Mouse (Mus musculus) intestine, embryonic 15.5 days (tissue): ENCODE data around the gene Scamp5. TPM values are rescaled to one million over a fixed set of nuclear protein-coding genes. Genes with fewer than 3 reads are reported as not detected.

ENCODE experiments used
- ATAC-seq: fragments of 200-750 bp; cut with Nextera tagmentation; 2 replicates; pipeline ENCODE4 v1.8.0; 2017; ENCODE audit warnings: moderate TSS enrichment, moderate library complexity
- H3K27ac ChIP-seq: fragments of 300-500 bp; sonication (generic); 2 replicates; pipeline ENCODE4 v1.5.1; 2015; ENCODE audit warnings: mild to moderate bottlenecking, inconsistent platforms
- H3K27me3 ChIP-seq: fragments of 300-500 bp; sonication (generic); replicated peaks from 2 replicates; pipeline ENCODE4 v1.6.1; 2015; ENCODE audit warnings: inconsistent platforms
- H3K36me3 ChIP-seq: fragments of 300-500 bp; sonication (generic); 2 replicates; pipeline ENCODE4 v1.6.1; 2015; ENCODE audit warnings: inconsistent platforms
- H3K4me1 ChIP-seq: fragments of 300-500 bp; sonication (generic); replicated peaks from 2 replicates; pipeline ENCODE4 v1.6.1; 2015; ENCODE audit warnings: inconsistent platforms
- H3K4me2 ChIP-seq: fragments of 300-500 bp; sonication (generic); replicated peaks from 2 replicates; pipeline ENCODE4 v1.6.1; 2015; ENCODE audit warnings: mild to moderate bottlenecking, inconsistent platforms
- H3K4me3 ChIP-seq: fragments of 300-500 bp; sonication (generic); replicated peaks from 2 replicates; pipeline ENCODE4 v1.5.1; 2015; ENCODE audit warnings: inconsistent platforms
- H3K9ac ChIP-seq: fragments of 300-500 bp; sonication (generic); 2 replicates; pipeline ENCODE4 v1.6.1; 2015; ENCODE audit warnings: inconsistent platforms
- H3K9me3 ChIP-seq: fragments of 300-500 bp; sonication (generic); 2 replicates; pipeline ENCODE4 v1.6.1; 2016; ENCODE audit warnings: inconsistent platforms
- WGBS: fragments of 180-500 bp; shearing (Covaris S2); methylation state at CpG from one replicate; pipeline ENCODE4 v1.1.7; 2015; 5-methylcytosine and 5-hydroxymethylcytosine counted together
- polyA plus RNA-seq: library from polyadenylated mRNA; unstranded; fragments of >200 nt; fragmentation: Nextera tagmentation; extraction: Ambion mirVana; gene quantifications from 2 replicates; pipeline ENCODE4 v1.2.1, GENCODE M21; 2015

The Scamp5 gene
- polyA plus RNA-seq, 1 experiment from 2014 or later, result 16.4 TPM

DNA sequence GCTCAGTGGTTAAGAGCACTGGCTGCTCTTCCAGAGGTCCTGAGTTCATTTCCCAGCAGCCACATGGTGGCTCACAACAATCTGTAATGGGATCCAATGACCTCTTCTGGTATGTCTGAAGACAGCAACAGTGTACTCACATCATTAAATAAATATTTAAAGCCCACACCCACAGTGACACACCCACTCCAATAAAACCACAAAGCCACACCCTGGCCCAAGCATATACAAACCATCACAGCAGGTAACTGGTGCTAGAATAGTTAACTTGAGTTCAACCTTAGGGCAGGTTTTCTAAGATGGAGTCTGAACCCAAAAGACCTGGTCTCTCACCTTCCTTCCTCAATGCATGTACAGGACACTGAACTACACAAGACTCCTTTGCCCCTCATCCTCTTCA, 27.1 kb upstream of the Scamp5 start:
- Histone ChIP-seq H3K27ac (no peak overlapping the region), H3K4me3 (no peak overlapping the region), H3K36me3 (no peaks in the 10 kb centered on the region), H3K9ac (no peak overlapping the region), H3K4me1 (no peaks in the 10 kb centered on the region), H3K4me2 (no peak overlapping the region), H3K9me3 (no peaks in the 10 kb centered on the region), H3K27me3 (peaks cover 6% of the 10 kb centered on the region; the same call in 1 of the 2 replicates)
- ATAC-seq, result no peak

DNA sequence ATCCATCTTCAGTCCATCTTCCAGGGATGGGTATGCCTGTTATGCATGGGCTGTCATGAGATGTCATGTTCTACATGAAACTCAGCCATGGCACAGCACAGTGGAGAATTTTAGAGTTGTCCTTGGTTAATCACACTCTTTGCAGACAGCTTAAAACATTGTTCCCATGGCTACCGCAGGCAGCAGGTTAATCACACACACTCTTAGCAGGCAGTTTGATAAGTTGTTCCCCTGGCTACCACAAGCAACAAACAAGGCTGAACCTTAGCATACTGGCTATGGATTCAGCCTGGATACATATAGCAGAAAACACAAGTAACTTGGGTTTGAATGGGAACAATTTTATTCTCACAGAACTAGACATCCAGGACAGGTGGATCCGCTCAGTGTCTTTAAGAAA, 25.7 kb upstream of the Scamp5 start:
- no peaks in the 10 kb centered on the region for H3K27me3 ChIP-seq
- H3K27ac ChIP-seq, result no peak overlapping the region
- H3K4me1 ChIP-seq, result no peaks in the 10 kb centered on the region
- no peak overlapping the region for H3K9ac ChIP-seq
- ATAC-seq, result no peak
- H3K4me2 ChIP-seq, result no peak overlapping the region
- H3K36me3 ChIP-seq, result no peaks in the 10 kb centered on the region
- H3K4me3 ChIP-seq, result no peak overlapping the region
- H3K9me3 ChIP-seq, result no peaks in the 10 kb centered on the region
- WGBS, result 91% methylated on average over 2 of the region's 2 CpGs

GRCm38 (mm10) chr9:57487807-57488206, 19.9 kb upstream of the Scamp5 start:
- WGBS, result 67% methylated on average over 7 of the region's 7 CpGs
- Histone ChIP-seq H3K9me3 (no peaks in the 10 kb centered on the region), H3K4me2 (no peak overlapping the region), H3K4me3 (no peak overlapping the region), H3K36me3 (no peaks in the 10 kb centered on the region), H3K9ac (no peak overlapping the region), H3K27ac (no peak overlapping the region), H3K27me3 (no peaks in the 10 kb centered on the region; the same call in 1 of the 2 replicates), H3K4me1 (no peaks in the 10 kb centered on the region)
- no peak for ATAC-seq

DNA sequence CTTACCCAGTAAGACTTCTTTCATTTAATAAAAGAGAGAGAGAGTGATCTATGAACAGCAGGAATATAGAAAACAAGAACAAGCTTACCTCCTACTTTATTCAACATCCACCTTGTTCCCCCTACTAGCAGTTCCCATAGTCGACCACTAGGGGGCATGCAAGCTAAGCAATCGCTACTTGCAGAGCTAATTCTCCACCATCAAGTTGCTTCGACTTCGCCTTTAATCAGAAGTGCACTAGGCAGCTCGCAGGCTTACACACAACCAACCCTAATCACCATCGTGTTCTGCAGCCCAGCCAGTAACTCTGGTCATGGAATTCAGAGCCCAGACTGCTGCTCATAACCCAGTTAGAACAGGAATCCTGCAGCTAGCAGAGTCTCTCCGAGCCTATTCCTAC, 17.9 kb upstream of the Scamp5 start:
- no peak overlapping the region for H3K9ac ChIP-seq
- H3K4me1 ChIP-seq, result no peaks in the 10 kb centered on the region
- H3K36me3 ChIP-seq, result no peaks in the 10 kb centered on the region
- no peak overlapping the region for H3K27ac ChIP-seq
- H3K4me3 ChIP-seq, result no peak overlapping the region
- no peak overlapping the region for H3K4me2 ChIP-seq
- 14% methylated on average over 7 of the region's 7 CpGs for WGBS
- no peaks in the 10 kb centered on the region; the same call in 1 of the 2 replicates for H3K27me3 ChIP-seq
- no peaks in the 10 kb centered on the region for H3K9me3 ChIP-seq
- peak; percentile 56; the same call in 1 of the 2 replicates for ATAC-seq

GRCm38 (mm10) chr9:57468914-57469313, 1.1 kb upstream of the Scamp5 start:
- Histone ChIP-seq H3K9me3 (no peaks in the 10 kb centered on the region), H3K27ac (no peak overlapping the region), H3K4me2 (no peak overlapping the region), H3K4me1 (peaks cover 8% of the 10 kb centered on the region), H3K36me3 (no peaks in the 10 kb centered on the region), H3K4me3 (no peak overlapping the region), H3K27me3 (no peaks in the 10 kb centered on the region), H3K9ac (no peak overlapping the region)
- no peak for ATAC-seq
- WGBS, result 58% methylated on average over 4 of the region's 4 CpGs

- WGBS, result 2% methylated on average over 18 of the region's 18 CpGs
- peak overlapping the region; percentile 88 for H3K4me2 ChIP-seq
- no peaks in the 10 kb centered on the region for H3K36me3 ChIP-seq
- H3K4me3 ChIP-seq, result peak overlapping the region; percentile 75
- no peaks in the 10 kb centered on the region for H3K9me3 ChIP-seq
- peak; percentile 32 for ATAC-seq
- peaks cover 13% of the 10 kb centered on the region for H3K4me1 ChIP-seq
- peak overlapping the region; percentile 71 for H3K9ac ChIP-seq
- H3K27me3 ChIP-seq, result no peaks in the 10 kb centered on the region
- 0 out of 2 replicates have a peak overlapping the region, but pooled peaks have one; percentile 60 for H3K27ac ChIP-seq
These were observed 539 bp downstream of the Scamp5 start for GRCm38 (mm10) chr9:57467271-57467771.

- no peak overlapping the region for H3K27ac ChIP-seq
- no peaks in the 10 kb centered on the region for H3K9me3 ChIP-seq
- no peak overlapping the region for H3K9ac ChIP-seq
- WGBS, result 32% methylated on average over 3 of the region's 3 CpGs
- no peaks in the 10 kb centered on the region for H3K27me3 ChIP-seq
- no peak overlapping the region for H3K4me2 ChIP-seq
- ATAC-seq, result no peak
- no peaks in the 10 kb centered on the region for H3K36me3 ChIP-seq
- H3K4me1 ChIP-seq, result peaks cover 13% of the 10 kb centered on the region
- no peak overlapping the region for H3K4me3 ChIP-seq
These were observed 1.8 kb downstream of the Scamp5 start for GRCm38 (mm10) chr9:57466101-57466500.

DNA sequence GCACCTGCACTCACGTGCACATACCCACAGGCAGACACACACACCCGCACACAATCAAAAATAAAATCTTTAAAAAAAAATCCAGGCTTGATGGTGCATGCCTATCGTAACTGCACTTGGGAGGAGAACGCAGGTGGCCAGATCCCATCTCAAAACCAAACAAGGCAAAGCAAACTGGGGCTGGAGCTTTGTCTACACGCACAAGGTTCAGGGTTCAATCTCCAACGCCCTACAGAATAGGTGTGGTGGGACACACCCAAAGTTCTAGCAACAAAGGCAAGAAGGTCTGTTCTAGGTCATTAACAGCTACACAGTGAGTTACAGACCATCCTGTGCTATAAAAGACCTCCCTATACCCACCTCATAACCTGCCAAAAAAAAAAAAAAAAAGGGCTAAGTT, 5.0 kb downstream of the Scamp5 start:
- Histone ChIP-seq H3K4me2 (peak overlapping the region; percentile 26; the same call in 1 of the 2 replicates), H3K27ac (peak overlapping the region; percentile 40), H3K4me1 (peaks cover 13% of the 10 kb centered on the region), H3K9ac (no peak overlapping the region), H3K27me3 (no peaks in the 10 kb centered on the region), H3K4me3 (no peak overlapping the region), H3K36me3 (no peaks in the 10 kb centered on the region), H3K9me3 (no peaks in the 10 kb centered on the region)
- WGBS, result 62% methylated on average over 6 of the region's 6 CpGs
- ATAC-seq, result peak; percentile 78

DNA sequence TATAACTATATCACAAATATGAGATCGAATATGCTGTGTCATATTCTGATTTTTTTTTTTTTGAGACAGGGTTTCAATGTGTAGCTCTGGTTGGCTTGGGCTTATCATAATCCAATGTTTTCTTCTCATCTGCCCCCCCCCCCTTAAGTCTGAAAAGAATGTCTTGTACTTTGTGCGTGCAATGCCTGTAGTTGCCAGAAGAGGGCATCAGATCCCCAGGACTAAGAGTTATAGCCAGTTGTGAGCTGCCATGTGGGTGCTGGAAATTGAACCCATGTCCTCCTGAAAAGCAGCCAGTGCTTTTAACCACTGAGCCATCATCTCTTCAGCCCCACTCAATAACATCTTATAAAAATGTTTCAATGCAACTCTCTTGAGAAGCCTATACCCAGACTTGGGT, 8.2 kb downstream of the Scamp5 start:
- 97% methylated on average over 2 of the region's 2 CpGs for WGBS
- no peak overlapping the region for H3K27ac ChIP-seq
- 0 out of 2 replicates have a peak, but pooled peaks cover 5% of the 10 kb centered on the region for H3K4me1 ChIP-seq
- no peak overlapping the region for H3K4me3 ChIP-seq
- no peaks in the 10 kb centered on the region for H3K9me3 ChIP-seq
- H3K36me3 ChIP-seq, result no peaks in the 10 kb centered on the region
- H3K4me2 ChIP-seq, result no peak overlapping the region
- no peak overlapping the region for H3K9ac ChIP-seq
- no peak for ATAC-seq
- H3K27me3 ChIP-seq, result no peaks in the 10 kb centered on the region

GRCm38 (mm10) chr9:57453516-57453915, 14.3 kb downstream of the Scamp5 start:
- Histone ChIP-seq H3K9me3 (no peaks in the 10 kb centered on the region), H3K27ac (no peak overlapping the region), H3K9ac (no peak overlapping the region), H3K4me1 (no peaks in the 10 kb centered on the region), H3K27me3 (no peaks in the 10 kb centered on the region), H3K4me2 (no peak overlapping the region), H3K36me3 (0 out of 2 replicates have a peak, but pooled peaks cover 3% of the 10 kb centered on the region), H3K4me3 (no peak overlapping the region)
- no peak for ATAC-seq
- WGBS, result 85% methylated on average over 4 of the region's 4 CpGs

GRCm38 (mm10) chr9:57452624-57453462, 15.0 kb downstream of the Scamp5 start:
- Histone ChIP-seq H3K4me2 (no peak overlapping the region), H3K27me3 (no peaks in the 10 kb centered on the region), H3K4me3 (no peak overlapping the region), H3K27ac (no peak overlapping the region), H3K36me3 (0 out of 2 replicates have a peak, but pooled peaks cover 3% of the 10 kb centered on the region), H3K4me1 (no peaks in the 10 kb centered on the region), H3K9me3 (no peaks in the 10 kb centered on the region), H3K9ac (no peak overlapping the region)
- 72% methylated on average over 8 of the region's 8 CpGs for WGBS
- peak; percentile 63 for ATAC-seq

DNA sequence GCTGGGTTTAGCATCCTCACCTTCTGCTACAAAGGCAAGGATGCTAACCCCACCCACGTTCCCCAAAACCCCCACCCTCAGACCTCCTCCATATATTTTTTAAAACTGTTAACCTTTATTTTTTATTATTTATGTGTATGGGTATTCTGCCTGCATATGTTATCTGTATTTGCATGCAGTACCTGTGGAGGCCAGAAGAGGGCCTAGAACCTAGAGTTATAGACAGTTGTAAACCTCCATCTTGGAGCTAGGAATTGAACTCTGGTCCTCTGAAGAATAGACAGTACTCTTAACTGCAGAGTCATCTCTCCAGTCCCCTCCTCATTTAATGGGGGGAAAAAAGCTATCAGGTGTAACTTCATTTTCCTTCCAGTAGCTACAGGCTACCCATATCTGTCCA, 18.1 kb downstream of the Scamp5 start:
- Histone ChIP-seq H3K4me2 (no peak overlapping the region), H3K9ac (no peak overlapping the region), H3K27ac (no peak overlapping the region), H3K36me3 (0 out of 2 replicates have a peak, but pooled peaks cover 5% of the 10 kb centered on the region), H3K4me1 (no peaks in the 10 kb centered on the region), H3K4me3 (no peak overlapping the region), H3K27me3 (no peaks in the 10 kb centered on the region), H3K9me3 (no peaks in the 10 kb centered on the region)
- WGBS, result 61% methylated on average over 1 of the region's 1 CpGs
- ATAC-seq, result no peak

DNA sequence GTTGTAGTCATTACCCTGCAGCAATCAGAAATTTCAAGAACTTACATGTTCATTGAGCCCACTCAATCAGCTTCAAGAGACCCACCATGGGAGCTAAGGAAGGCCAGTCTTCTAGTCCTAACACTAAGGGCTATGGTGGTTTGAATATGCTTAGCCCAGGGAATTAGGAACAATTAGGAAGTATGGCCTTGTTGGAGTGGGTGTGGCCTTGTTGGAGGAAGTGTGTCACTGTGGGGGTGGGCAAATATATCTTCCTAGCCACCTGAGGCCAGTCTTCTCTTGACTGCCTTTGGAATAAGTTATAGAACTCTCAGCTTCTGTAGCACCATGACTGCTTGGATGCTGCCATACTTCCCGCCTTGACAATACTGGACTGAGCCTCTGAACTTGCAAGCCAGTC, 27.2 kb downstream of the Scamp5 start:
- Histone ChIP-seq H3K4me2 (no peak overlapping the region), H3K9me3 (no peaks in the 10 kb centered on the region), H3K36me3 (peaks cover 3% of the 10 kb centered on the region; the same call in 1 of the 2 replicates), H3K9ac (no peak overlapping the region), H3K4me1 (peaks cover 5% of the 10 kb centered on the region; the same call in 1 of the 2 replicates), H3K27me3 (no peaks in the 10 kb centered on the region), H3K27ac (no peak overlapping the region), H3K4me3 (no peak overlapping the region)
- WGBS, result 94% methylated on average over 1 of the region's 1 CpGs
- ATAC-seq, result no peak
